Mouse (Mus musculus): Measurements from ENCODE around the gene Ipo7.
"Not testable (repeated sequence)": the region's sequence is repeated elsewhere in the genome, so short reads cannot be mapped to it uniquely, and the experiment has no call there.

The Ipo7 gene

DNA sequence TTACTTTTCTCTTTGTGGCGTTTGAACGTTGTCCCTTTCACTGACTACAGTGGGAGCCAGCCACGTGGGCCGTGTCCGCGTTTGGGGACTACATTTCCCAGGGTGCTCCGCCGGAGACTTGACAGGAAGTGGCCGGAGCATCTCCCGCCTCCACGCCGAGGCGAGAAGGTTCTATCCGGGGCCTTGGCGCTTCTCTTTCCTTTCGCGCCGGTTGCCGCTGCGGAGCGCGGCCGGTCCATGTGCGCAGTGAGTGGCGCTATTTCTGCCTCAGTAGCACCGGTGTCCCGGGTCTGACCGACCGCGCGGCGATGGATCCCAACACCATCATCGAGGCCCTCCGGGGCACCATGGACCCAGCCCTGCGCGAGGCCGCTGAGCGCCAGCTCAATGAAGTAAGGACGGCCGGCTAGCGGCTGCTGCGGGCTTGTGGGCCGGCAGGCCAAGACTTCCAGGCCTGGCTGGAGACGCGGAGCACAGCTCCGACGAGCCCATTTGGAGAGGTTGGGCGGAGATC is at the start of gene Ipo7:
TSS of gene Ipo7 (plus strand) at position 158 of the 514 bp plus-strand sequence.
- DNase-seq = peak; percentile 80 to 87

GRCm38 (mm10) chr7:109968924-109969450 is 49.1 kb upstream of the Ipo7 start:
- no peak for DNase-seq

DNA sequence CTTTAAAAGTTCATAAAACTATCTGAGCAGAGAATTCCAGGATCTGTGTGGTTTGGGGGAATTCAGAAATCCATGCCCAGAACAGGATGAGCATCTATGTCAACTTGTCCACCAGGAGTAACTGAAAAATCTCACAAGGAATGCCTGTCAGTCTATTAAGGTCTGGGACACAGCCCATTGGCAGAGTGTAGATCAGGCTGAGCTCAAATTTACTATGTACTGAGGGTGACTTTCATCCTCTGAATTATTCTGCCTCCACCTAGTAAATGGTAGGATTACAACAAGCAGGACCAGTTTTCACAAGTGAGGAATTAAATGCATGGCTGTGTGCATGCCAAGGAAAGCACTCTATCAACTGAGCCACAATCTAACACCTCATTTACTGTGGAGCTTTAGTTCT is 48.5 kb upstream of the Ipo7 start:
- no peak for DNase-seq

DNA sequence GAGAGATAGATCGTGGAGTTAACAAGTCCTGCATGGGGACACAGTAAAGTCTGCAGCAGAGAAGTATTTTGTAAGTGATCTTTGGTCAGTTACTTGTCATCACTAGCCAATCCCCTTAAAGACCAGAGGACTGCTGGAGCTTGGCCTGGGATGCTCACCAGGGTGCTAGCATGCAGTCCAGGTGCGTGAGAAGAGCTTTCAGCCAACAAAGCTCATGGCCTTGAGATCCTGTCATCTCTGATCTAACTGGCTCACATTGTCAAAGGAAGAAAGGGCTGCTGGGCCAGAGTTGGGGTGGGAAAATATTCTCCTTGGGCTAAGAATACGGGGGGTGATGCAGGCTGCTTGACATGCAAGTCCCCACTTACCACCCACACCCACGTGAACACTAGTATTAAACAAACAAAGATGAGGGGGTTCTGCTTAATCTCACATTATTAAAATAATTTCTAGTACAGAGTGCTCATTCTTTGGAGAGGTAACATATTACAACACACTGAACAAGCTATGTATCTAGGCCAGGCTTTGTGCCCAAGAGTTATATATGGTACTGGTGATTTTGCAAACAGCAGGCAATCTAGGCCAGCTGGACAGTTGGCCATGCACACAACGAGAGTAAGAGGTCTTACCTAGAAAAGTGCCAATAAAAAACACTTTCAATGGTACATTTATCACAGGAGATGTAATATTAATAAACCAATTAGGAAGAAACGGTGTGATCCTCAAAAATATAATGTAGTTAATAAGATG is 41.9 kb upstream of the Ipo7 start:
- no peak for DNase-seq

GRCm38 (mm10) chr7:109977131-109977530 is 40.9 kb upstream of the Ipo7 start:
- peak in 1 of 2 experiments; percentile 29 for DNase-seq

GRCm38 (mm10) chr7:109984608-109985007 is 33.5 kb upstream of the Ipo7 start:
- not testable (repeated sequence) for DNase-seq

DNA sequence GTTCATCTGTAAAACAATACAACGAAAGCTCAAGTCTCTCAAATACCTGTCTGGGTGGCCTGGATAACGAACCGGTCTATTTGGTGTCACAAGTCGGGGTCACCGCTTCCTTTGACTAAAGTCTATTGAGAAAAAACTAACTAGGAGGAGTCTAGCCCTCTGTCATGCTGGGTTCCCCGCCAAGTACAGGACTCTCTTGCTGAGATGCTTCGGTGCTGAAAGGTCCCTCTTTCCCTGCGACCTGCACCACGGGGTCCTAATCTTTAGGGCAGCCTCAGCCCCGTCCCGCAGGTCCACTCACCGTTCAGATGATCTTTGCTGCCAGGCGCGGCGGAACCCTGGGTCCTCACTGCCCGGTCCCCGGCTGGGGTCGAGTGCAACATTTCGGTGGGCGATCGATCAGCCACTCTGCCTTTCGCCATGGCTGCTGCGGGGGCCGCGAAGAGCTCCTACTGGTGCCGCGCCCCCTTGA is 32.4 kb upstream of the Ipo7 start:
- no peak for DNase-seq

DNA sequence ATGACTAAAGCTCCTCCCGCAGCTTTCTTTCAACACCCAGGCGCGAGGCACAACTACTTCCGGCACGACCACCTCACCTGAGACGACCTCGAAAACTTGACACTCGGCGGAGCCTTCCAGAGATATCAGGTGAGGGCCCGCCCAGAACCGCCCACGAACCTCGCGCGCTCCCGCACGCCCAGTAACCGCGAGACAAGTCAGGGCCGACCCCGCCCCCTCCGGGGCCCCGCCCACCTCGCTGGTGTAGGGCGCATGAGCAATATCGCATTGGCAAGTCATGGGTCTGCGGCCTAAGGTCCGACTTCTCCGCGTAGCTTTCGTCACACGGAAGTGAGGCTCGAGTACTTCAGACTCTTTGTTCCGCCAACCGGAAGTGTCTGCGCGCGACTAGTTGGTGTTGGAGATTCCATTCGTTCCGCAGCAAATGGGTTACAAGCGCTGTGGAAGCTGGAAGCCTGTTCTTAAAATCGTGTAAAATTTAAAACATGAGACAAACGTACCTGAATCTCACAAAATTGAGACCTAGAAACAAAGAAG is 31.9 kb upstream of the Ipo7 start:
- DNase-seq = peak; percentile 99 to 100

DNA sequence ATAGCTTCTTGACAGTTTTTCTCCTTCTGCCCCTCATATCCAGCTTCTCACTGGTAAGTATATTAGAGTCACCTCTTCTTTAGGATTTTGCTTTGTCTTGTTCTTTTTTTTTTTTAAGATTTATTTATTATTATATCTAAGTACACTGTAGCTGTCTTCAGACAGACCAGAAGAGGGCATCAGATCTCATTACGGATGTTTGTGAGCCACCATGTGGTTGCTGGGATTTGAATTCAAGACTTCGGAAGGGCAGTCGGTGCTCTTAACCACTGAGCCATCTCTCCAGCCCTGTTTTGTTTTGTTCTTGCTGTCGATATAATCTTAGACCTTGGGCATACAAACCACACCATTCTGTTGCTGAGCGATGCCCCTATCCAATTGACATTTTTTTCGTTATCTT is 31.3 kb upstream of the Ipo7 start, which contains the start of gene Tmem41b:
TSS of gene Tmem41b (minus strand) at position 155 of the 400 bp plus-strand sequence.
- DNase-seq = not testable (repeated sequence)

- no peak for DNase-seq
Measured at GRCm38 (mm10) chr7:109991286-109991685, 26.8 kb upstream of the Ipo7 start.

- DNase-seq = no peak
Measured at GRCm38 (mm10) chr7:109993157-109993959, 24.7 kb upstream of the Ipo7 start.

GRCm38 (mm10) chr7:109998388-109998787 is 19.7 kb upstream of the Ipo7 start:
- no peak for DNase-seq

DNA sequence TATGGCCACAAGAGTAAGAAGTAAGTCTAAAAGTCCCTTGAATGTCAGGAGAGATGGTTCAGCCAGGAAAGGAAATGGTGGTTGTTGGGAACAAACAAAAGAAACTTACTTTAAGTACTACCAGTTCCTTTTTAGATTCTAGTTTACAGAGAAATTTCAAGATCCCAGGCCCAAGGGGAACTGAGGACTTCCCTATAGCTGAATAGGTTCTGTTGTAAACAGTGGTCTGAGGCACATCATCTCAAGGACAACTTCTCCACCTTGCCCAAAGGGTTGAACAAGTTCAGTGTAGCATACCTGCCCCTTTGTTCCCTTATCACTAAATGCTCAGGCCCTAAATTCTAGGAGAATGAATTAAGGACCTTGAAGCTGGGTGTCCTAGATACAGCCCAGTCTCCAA is 16.0 kb upstream of the Ipo7 start:
- no peak for DNase-seq

- no peak for DNase-seq
Measured at GRCm38 (mm10) chr7:110002968-110003367, 15.1 kb upstream of the Ipo7 start.

GRCm38 (mm10) chr7:110005976-110006375 is 12.1 kb upstream of the Ipo7 start:
- no peak for DNase-seq

DNA sequence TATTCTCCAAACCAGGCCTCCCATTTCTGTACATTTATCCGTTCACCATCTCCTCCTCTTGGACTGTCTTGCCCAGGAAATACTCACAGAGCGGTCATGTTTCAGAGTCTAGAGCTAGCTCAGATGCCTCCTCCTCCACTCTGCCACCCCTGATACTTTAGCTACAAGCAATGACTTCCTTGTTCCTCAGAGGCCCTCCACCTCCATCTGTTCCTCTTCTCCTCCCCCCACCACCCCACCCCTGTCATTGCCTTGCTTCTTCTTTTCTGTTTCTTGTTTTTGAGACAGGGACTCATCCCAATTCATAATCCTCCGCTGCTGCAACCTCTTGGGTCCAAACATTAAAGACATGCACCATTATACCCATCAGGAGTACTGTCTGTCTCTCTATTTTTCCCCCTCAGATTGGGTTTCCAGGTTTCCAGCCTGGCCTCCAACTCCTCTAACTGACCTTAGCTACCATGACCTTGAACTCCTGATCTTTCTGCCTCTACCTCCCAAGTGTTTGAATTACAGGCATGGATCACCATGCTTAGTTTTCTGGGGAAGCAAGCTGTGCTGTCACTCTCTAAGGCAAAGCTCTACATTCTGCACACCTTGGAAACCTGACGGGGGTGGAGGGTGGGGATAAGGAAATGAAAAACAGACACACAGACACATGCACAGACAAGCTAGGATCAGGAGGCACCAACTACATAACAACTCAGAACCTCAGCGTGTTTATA is 11.4 kb upstream of the Ipo7 start:
- no peak for DNase-seq

- DNase-seq = no peak
Measured at GRCm38 (mm10) chr7:110008513-110008912, 9.6 kb upstream of the Ipo7 start.

DNA sequence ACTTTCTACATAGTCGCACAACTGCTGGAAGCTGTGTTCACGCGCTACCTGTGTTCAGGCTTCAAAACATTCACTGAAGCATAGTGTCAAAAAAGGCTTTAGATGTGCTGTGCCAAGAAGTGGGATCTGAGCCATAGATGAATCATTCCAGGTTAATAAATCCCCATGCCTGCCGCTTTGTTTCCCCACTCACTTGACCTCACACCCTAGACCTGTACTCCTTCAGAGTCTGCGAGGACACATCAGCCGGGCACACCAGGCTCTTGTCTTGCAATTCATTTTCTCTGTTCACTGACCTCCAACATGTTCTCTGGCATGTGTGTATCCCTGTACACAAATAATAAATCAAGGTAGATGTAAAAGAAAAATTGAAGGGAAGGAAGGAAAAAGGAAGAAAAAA is 9.0 kb upstream of the Ipo7 start:
- no peak for DNase-seq

DNA sequence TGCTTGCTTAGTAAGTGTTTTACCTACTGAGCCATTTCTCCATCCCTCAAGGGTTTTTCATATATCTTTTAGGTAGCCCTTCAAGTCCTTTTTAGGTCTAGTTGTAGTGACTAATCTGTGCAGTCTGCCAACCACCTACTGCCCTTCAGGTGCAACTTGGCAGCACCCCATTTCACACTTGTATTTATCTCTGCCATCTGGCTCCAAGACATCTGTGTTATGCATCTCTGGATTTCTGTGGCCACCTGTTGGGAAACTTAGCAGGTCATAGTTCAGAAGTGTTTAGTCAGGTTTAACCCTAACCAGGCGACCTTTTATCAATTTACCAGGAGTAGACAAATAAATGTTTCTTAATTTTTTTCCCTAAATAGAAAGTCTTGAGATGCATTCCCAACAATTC is 6.7 kb upstream of the Ipo7 start:
- no peak for DNase-seq

GRCm38 (mm10) chr7:110014272-110014671 is 3.8 kb upstream of the Ipo7 start:
- no peak for DNase-seq

- peak; percentile 24 to 38 for DNase-seq
Measured at GRCm38 (mm10) chr7:110018631-110019482, 783 bp downstream of the Ipo7 start.
